Mouse (Mus musculus): ENCODE measurements at regions not wholly inside any gene's neighbourhood (a gene's known extent, or its start where the extent isn't known, plus 50 kb on each side); places are given as distances from the start of the nearest gene placed in this dataset.
A peak's percentile ranks its signal among the peaks of the same experiment; 100 is the strongest.

- no peak for TF ChIP-seq CTCF (IDR thresholded peaks at IDR 0.05; ENCODE audit: control insufficient read depth, insufficient read depth, insufficient replicate concordance, low read depth, low read length)
- peak; percentile 44; the same call in 1 of the 2 replicates for TF ChIP-seq POLR2A (IDR thresholded peaks at IDR 0.05; ENCODE audit: control insufficient read depth, low read depth, low read length)
These were observed 281.4 kb upstream of the BB014433 start for GRCm38 (mm10) chr8:15327312-15327711.

Measured in testis, adult 2 months (tissue).